Mouse (Mus musculus) heart, embryonic 10.5 days (tissue): ENCODE measurements around the gene Sema4b. TPM values are rescaled to one million over a fixed set of nuclear protein-coding genes. Genes with fewer than 3 reads are reported as not detected.
A peak's percentile ranks its signal among the peaks of the same experiment; 100 is the strongest.

Source experiments
- DNase-seq: peaks from one replicate; pipeline ENCODE4 v3.0.0-alpha.2; 2017; ENCODE audit warnings: low spot score
- H3K27ac ChIP-seq: fragments of 300-500 bp; sonication (generic); 2 replicates; pipeline ENCODE4 v1.5.1; 2016; ENCODE audit warnings: mild to moderate bottlenecking
- H3K27me3 ChIP-seq: fragments of 300-500 bp; sonication (generic); 2 replicates; pipeline ENCODE4 v1.6.1; 2016; ENCODE audit warnings: mild to moderate bottlenecking; ENCODE audit not compliant: poor library complexity, insufficient read depth, severe bottlenecking
- H3K36me3 ChIP-seq: fragments of 300-500 bp; sonication (generic); 2 replicates; pipeline ENCODE4 v1.6.1; 2016; ENCODE audit warnings: mild to moderate bottlenecking, moderate library complexity
- H3K4me1 ChIP-seq: fragments of 300-500 bp; sonication (generic); 2 replicates; pipeline ENCODE4 v1.6.1; 2016; ENCODE audit warnings: mild to moderate bottlenecking
- H3K4me3 ChIP-seq: fragments of 300-500 bp; sonication (generic); 2 replicates; pipeline ENCODE4 v1.5.1; 2016; ENCODE audit warnings: mild to moderate bottlenecking, moderate library complexity
- H3K9me3 ChIP-seq: fragments of 300-500 bp; sonication (generic); 2 replicates; pipeline ENCODE4 v1.6.1; 2016; ENCODE audit warnings: mild to moderate bottlenecking, moderate library complexity
- WGBS: fragments of 180-500 bp; shearing (Covaris S2); methylation state at CpG from one replicate; pipeline ENCODE4 v1.1.7; 2016; 5-methylcytosine and 5-hydroxymethylcytosine counted together
- polyA plus RNA-seq: library from polyadenylated mRNA; unstranded; fragments of >200 nt; fragmentation: Nextera tagmentation; extraction: Ambion mirVana; gene quantifications from 2 replicates; pipeline ENCODE4 v1.2.1, GENCODE M21; 2016

Sema4b gene
- polyA plus RNA-seq, 1 experiment from 2014 or later: 7.8 TPM

GRCm38 (mm10) chr7:80244851-80245250, 58.2 kb downstream of the Sema4b start:
- 92% methylated on average over 4 of the region's 4 CpGs for WGBS
- no peaks in the 10 kb centered on the region for H3K9me3 ChIP-seq
- H3K4me3 ChIP-seq: no peak overlapping the region
- no peak overlapping the region for H3K27ac ChIP-seq
- H3K36me3 ChIP-seq: peaks cover 14% of the 10 kb centered on the region
- DNase-seq: no peak
- no peaks in the 10 kb centered on the region for H3K27me3 ChIP-seq
- H3K4me1 ChIP-seq: peaks cover 9% of the 10 kb centered on the region; the same call in 1 of the 2 replicates

- Histone ChIP-seq H3K9me3 (no peaks in the 10 kb centered on the region), H3K4me1 (peaks cover 9% of the 10 kb centered on the region; the same call in 1 of the 2 replicates), H3K27ac (peak within 1 kb of the TSS; percentile 89), H3K4me3 (peak within 1 kb of the TSS; percentile 64), H3K36me3 (peaks cover 2% of the 10 kb centered on the region), H3K27me3 (no peaks in the 10 kb centered on the region)
- WGBS: under 1% methylated on average over 48 of the region's 48 CpGs
- DNase-seq: peak; percentile 99
Observed at GRCm38 (mm10) chr7:80246148-80246721, 59.6 kb downstream of the Sema4b start, which contains the start of gene Ttll13. Ttll13 (plus strand) TSS chr7:80246376.

- no peak for DNase-seq
- H3K4me3 ChIP-seq: peak overlapping the region; percentile 64; the same call in 1 of the 2 replicates
- WGBS: 34% methylated on average over 7 of the region's 7 CpGs
- H3K4me1 ChIP-seq: peaks cover 9% of the 10 kb centered on the region; the same call in 1 of the 2 replicates
- H3K27me3 ChIP-seq: no peaks in the 10 kb centered on the region
- no peaks in the 10 kb centered on the region for H3K9me3 ChIP-seq
- peak overlapping the region; percentile 22; the same call in 1 of the 2 replicates for H3K27ac ChIP-seq
- no peaks in the 10 kb centered on the region for H3K36me3 ChIP-seq
Observed at GRCm38 (mm10) chr7:80246859-80247258, 60.2 kb downstream of the Sema4b start.

- DNase-seq: no peak
- WGBS: 78% methylated on average over 7 of the region's 7 CpGs
- Histone ChIP-seq H3K36me3 (no peaks in the 10 kb centered on the region), H3K27me3 (peaks cover 19% of the 10 kb centered on the region), H3K4me1 (peaks cover 8% of the 10 kb centered on the region; the same call in 1 of the 2 replicates), H3K4me3 (no peak overlapping the region), H3K27ac (no peak overlapping the region), H3K9me3 (no peaks in the 10 kb centered on the region)
Observed at GRCm38 (mm10) chr7:80252437-80252836, 65.8 kb downstream of the Sema4b start.

GRCm38 (mm10) chr7:80252886-80253285, 66.2 kb downstream of the Sema4b start:
- DNase-seq: no peak
- WGBS: 70% methylated on average over 11 of the region's 11 CpGs

GRCm38 (mm10) chr7:80255981-80256380, 69.3 kb downstream of the Sema4b start:
- peaks cover 44% of the 10 kb centered on the region for H3K27me3 ChIP-seq
- H3K4me1 ChIP-seq: peaks cover 12% of the 10 kb centered on the region; the same call in 1 of the 2 replicates
- no peaks in the 10 kb centered on the region for H3K36me3 ChIP-seq
- no peak overlapping the region for H3K4me3 ChIP-seq
- no peak for DNase-seq
- no peak overlapping the region for H3K27ac ChIP-seq
- no peaks in the 10 kb centered on the region for H3K9me3 ChIP-seq
- WGBS: 65% methylated on average over 2 of the region's 2 CpGs

More at GRCm38 (mm10) chr7:80252886-80253285, 66.2 kb downstream of the Sema4b start:
- Histone ChIP-seq H3K4me3 (no peak overlapping the region), H3K27me3 (peaks cover 22% of the 10 kb centered on the region), H3K9me3 (no peaks in the 10 kb centered on the region), H3K4me1 (peaks cover 8% of the 10 kb centered on the region; the same call in 1 of the 2 replicates), H3K27ac (no peak overlapping the region), H3K36me3 (no peaks in the 10 kb centered on the region)

GRCm38 (mm10) chr7:80257706-80258105, 71.1 kb downstream of the Sema4b start:
- no peak overlapping the region for H3K4me3 ChIP-seq
- DNase-seq: no peak
- H3K27ac ChIP-seq: no peak overlapping the region
- peaks cover 44% of the 10 kb centered on the region for H3K27me3 ChIP-seq
- peaks cover 15% of the 10 kb centered on the region; the same call in 1 of the 2 replicates for H3K4me1 ChIP-seq
- no peaks in the 10 kb centered on the region for H3K9me3 ChIP-seq
- WGBS: 54% methylated on average over 2 of the region's 2 CpGs
- no peaks in the 10 kb centered on the region for H3K36me3 ChIP-seq

GRCm38 (mm10) chr7:80260625-80261371, 74.2 kb downstream of the Sema4b start, which contains the start of gene Ngrn:
Ngrn (plus strand) TSS chr7:80261215.
- Histone ChIP-seq H3K36me3 (peaks cover 21% of the 10 kb centered on the region), H3K9me3 (no peaks in the 10 kb centered on the region), H3K27ac (peak within 1 kb of the TSS; percentile 90), H3K4me1 (peaks cover 12% of the 10 kb centered on the region; the same call in 1 of the 2 replicates), H3K4me3 (peak within 1 kb of the TSS; percentile 81), H3K27me3 (peaks cover 35% of the 10 kb centered on the region)
- 26% methylated on average over 40 of the region's 40 CpGs for WGBS
- DNase-seq: peak; percentile 95

GRCm38 (mm10) chr7:80261372-80261990, 74.8 kb downstream of the Sema4b start:
- under 1% methylated on average over 32 of the region's 32 CpGs for WGBS
- DNase-seq: peak; percentile 80
- peaks cover 28% of the 10 kb centered on the region for H3K36me3 ChIP-seq
- H3K27ac ChIP-seq: peak overlapping the region; percentile 90
- H3K4me1 ChIP-seq: peaks cover 12% of the 10 kb centered on the region; the same call in 1 of the 2 replicates
- H3K4me3 ChIP-seq: peak overlapping the region; percentile 81
- H3K9me3 ChIP-seq: no peaks in the 10 kb centered on the region
- peaks cover 33% of the 10 kb centered on the region for H3K27me3 ChIP-seq

GRCm38 (mm10) chr7:80264606-80265005, 78.0 kb downstream of the Sema4b start:
- Histone ChIP-seq H3K36me3 (peaks cover 35% of the 10 kb centered on the region), H3K27me3 (peaks cover 5% of the 10 kb centered on the region; the same call in 1 of the 2 replicates)
- 93% methylated on average over 12 of the region's 12 CpGs for WGBS

GRCm38 (mm10) chr7:80267764-80268163, 81.1 kb downstream of the Sema4b start:
- Histone ChIP-seq H3K4me3 (no peak overlapping the region), H3K36me3 (peaks cover 41% of the 10 kb centered on the region)

More at GRCm38 (mm10) chr7:80264606-80265005, 78.0 kb downstream of the Sema4b start:
- no peak for DNase-seq
- Histone ChIP-seq H3K27ac (no peak overlapping the region), H3K4me1 (peaks cover 20% of the 10 kb centered on the region), H3K9me3 (no peaks in the 10 kb centered on the region), H3K4me3 (no peak overlapping the region)

GRCm38 (mm10) chr7:80268897-80269750, 82.5 kb downstream of the Sema4b start, which contains the start of gene Vps33b:
Vps33b (plus strand) TSS chr7:80269649.
- H3K36me3 ChIP-seq: peaks cover 51% of the 10 kb centered on the region
- H3K27me3 ChIP-seq: no peaks in the 10 kb centered on the region
- H3K4me1 ChIP-seq: peaks cover 23% of the 10 kb centered on the region
- peak; percentile 97 for DNase-seq
- peaks cover under 1% of the 10 kb centered on the region; the same call in 1 of the 2 replicates for H3K9me3 ChIP-seq
- H3K4me3 ChIP-seq: peak within 1 kb of the TSS; percentile 90
- H3K27ac ChIP-seq: peak within 1 kb of the TSS; percentile 89
- 4% methylated on average over 21 of the region's 21 CpGs for WGBS

More at GRCm38 (mm10) chr7:80267764-80268163, 81.1 kb downstream of the Sema4b start:
- WGBS: 71% methylated on average over 1 of the region's 1 CpGs
- H3K27ac ChIP-seq: no peak overlapping the region
- no peak for DNase-seq
- peaks cover 23% of the 10 kb centered on the region for H3K4me1 ChIP-seq
- H3K27me3 ChIP-seq: no peaks in the 10 kb centered on the region
- H3K9me3 ChIP-seq: no peaks in the 10 kb centered on the region
